Mouse (Mus musculus) embryonic fibroblast, embryonic 13.5 days (primary cell): Measurements from ENCODE around the gene Tmbim7.

ENCODE experiments used
- CTCF ChIP-seq: IDR thresholded peaks from 2 replicates; pipeline ENCODE4 v1.5.1; 2011; ENCODE audit warnings: mild to moderate bottlenecking, control low read depth, low read length, moderate library complexity, borderline replicate concordance; ENCODE audit not compliant: insufficient read depth
- POLR2A ChIP-seq: IDR thresholded peaks from 2 replicates; pipeline ENCODE4 v1.6.1; 2011; ENCODE audit warnings: low read depth, mild to moderate bottlenecking, control low read depth, low read length, moderate library complexity

DNA sequence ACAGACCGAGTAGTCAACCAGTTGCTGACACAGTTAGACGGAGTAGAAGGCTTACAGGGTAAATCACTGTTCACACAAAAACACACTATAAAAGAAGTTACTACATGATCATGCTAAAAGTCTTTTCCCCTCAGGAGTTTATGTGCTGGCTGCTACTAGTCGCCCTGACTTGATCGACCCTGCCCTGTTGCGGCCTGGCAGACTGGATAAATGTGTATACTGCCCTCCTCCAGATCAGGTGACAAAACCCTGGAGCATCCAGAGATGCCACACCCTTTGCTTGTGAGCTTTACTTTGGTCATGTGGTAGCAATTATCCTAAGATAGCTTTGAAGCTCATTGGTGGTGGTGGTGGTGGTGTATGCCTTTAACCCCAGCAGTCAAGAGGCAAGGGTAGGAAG lies 20.9 kb upstream of the Tmbim7 start:
- TF ChIP-seq CTCF (no peak), POLR2A (no peak)
